Mouse (Mus musculus): ENCODE results near the gene Nr1h3.

The Nr1h3 gene

GRCm38 (mm10) chr2:91186208-91186607 lies 16.4 kb downstream of the Nr1h3 start:
- no peak for DNase-seq (ENCODE audit: low read depth, low spot score)

DNA sequence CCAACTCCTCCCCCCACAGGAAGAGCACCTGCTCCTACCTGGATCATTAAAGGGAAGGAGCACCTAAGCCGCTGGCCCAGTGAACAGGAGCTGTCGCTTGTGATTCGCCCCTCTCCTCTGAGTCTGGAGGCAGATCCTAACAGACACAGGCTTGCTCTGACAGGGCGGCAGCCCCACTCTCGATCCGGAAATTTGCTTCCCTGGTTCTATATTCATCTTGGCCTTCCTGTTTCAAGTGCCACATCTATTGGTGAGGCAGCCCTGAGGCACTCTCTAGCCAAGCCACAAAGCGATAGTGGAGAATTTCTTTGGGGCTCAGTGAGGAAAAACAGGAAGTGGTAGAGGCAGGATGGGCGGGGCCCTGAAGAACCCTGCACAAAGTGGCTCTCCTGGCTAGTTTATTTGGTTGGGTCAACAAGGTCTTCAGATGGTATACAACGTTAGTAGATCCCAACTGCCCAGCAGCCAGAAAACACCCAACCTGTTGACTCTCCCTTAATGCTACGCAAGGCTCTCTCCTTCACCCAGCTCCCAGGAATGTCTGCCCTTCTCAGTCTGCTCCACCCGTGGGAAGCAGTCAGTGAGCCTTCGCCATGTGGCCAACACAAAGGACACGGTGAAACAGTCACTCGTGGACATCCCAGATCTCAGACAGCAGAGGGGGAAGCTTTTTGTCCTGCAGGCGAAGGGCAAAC lies 18.8 kb downstream of the Nr1h3 start, which contains the start of gene Madd:
TSS of gene Madd (minus strand) at position 127 of the 695 bp plus-strand sequence.
- DNase-seq (ENCODE audit: low read depth, low spot score): peak; percentile 44

- peak; percentile 100 for DNase-seq (ENCODE audit: low read depth, low spot score)
Observed at GRCm38 (mm10) chr2:91183148-91183513, 19.5 kb downstream of the Nr1h3 start.

DNA sequence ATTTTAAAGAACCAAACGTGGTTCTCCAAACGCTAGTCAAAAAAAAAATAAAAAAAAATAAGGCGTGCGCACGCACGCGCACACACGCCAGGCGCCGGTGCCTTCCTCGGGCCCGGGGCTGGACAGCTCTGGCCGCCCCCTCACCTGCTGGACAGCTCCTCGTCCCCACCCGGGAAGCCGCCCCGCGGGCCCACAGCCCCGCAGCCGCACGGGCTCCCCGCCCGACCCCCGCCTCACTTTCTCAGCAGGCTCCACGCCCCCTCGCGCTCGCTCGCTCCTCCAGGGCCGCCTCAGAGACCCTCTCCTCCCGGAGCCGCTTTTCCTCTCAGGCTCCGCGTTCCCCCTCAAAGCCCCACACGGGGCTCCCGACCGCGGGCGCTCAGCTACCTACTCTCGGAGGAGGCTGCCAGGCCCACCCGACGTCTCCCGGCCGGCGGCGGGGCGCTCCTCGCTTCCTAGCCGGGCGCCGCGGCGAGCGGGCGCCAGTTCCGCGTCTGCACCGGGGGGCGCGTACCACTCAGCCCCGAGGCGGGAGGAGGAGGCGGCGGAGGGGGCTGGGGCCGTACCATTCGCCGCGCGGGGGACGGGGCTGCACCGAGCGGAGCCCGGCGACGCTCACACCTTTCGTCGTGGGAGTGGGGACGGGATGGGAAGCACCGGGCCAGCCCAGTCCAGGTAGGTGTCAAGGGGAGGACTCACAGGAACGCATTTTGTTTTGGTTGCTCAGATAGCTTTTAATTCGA lies 20.1 kb downstream of the Nr1h3 start:
- DNase-seq (ENCODE audit: low read depth, low spot score): peak; percentile 97

DNA sequence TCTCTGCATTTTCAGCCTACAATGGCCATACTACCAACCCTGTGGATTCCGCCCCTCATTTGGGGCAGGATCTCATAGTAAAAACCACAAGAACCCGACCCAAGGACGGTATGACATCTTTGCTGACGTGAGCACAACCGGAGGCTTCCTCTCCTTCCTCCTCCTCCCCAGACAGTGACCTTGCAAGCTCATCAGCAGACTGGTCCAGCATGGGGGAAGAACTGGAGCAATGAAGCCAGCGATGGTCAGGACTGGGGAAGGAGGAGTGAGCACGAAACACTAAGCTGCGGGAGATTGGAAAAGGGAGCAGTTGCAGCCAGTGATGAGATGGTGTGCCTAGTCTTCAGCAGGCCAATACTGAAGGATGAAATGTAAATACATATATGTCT lies 20.6 kb downstream of the Nr1h3 start:
- DNase-seq (ENCODE audit: low read depth, low spot score): peak; percentile 83

DNA sequence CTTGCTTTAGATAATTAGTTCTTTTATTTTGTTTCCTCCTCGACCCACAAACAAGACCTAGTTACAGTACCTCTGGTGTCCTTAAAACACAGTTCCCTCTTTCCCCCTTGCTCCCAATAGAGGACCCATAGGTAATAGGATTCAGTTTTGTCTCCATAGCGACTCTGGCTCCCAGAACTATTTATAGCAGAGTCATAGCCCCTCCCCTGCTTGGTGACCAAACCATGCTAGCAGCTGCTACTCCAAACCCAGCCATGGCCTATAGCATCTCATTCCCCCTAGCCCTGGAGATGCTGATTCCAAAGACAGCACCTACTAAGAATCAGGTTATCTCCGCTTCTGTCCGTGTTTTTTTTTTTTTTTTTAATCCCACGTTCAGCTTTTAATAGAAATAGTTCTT lies 21.9 kb downstream of the Nr1h3 start:
- peak; percentile 73 for DNase-seq (ENCODE audit: low read depth, low spot score)

- no peak for DNase-seq (ENCODE audit: low read depth, low spot score)
Observed at GRCm38 (mm10) chr2:91179825-91180224, 22.8 kb downstream of the Nr1h3 start.

- DNase-seq (ENCODE audit: low read depth, low spot score): no peak
Observed at GRCm38 (mm10) chr2:91176234-91176633, 26.4 kb downstream of the Nr1h3 start.

DNA sequence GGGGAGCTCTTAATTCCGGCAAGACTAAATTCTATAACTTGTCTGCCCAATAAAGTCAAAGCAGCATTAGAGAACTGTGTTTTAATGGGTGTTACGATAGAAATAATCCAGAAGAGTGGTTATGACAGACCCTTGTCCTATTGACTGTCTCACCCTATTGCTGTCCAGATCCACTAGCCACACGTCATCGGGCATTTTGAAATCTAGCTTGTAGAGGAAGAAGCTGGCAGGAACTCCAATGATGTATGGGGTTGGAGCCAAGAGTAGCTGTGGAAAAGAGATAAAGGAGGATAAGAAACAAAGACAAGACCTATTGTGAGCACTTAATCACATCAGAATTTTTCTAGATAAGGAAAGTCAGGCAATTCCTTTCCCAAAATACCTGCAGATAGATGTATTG lies 27.1 kb downstream of the Nr1h3 start:
- DNase-seq (ENCODE audit: low read depth, low spot score): no peak

DNA sequence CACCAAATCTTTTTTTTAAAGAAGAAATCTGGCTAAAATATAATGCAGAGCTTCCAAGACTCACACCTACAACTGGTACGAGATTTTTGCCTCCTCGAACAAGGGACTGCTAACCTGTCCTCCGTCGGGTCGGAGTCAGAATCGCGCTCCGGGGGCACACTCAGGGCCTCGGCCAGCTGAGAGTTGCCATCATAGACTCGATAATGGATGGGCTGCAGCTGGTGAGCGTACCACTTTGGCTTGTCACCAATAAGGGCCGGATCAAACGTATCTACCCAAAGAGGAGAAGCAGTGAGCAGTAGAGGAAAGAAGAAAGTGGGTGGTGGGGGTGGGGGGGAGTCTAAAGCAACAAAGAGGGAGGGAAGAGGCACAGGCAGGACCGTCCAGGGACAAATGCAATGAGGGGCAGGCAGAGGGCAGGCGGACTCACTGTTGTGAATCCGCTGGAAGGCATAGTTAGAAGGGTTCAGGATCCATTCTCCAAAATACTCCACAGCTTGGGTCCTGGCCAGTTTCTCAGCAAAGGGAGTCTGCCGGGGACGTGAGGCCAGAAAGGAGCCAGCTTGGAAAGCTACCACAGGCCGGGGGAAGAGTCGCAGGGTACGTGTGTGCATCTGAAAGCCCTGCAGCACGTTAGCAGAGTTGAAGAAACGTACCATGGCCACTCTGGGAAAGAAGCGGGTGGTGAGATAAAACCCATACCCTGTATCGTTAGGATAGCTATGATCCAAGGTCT lies 32.9 kb downstream of the Nr1h3 start:
- no peak for DNase-seq (ENCODE audit: low read depth, low spot score)

DNA sequence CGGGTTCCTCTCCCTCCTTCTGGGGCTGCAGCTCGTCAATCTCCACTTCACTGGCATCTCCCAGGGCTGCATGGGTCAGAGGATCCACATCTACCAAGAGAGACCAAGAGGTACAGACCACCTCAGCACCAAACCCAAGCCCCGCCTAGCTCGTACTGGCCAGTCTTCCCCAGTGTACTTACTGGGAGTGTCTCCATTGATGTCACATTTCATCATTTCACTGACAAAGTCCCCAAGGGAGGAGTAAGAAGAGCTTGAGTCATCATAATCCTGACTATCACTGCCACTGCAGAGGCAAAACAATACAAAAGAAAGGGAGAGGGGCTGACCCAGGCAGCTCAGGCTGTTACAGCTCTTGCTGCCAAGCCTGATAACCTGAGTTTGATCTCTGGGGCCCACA lies 35.0 kb downstream of the Nr1h3 start:
- no peak for DNase-seq (ENCODE audit: low read depth, low spot score)

DNA sequence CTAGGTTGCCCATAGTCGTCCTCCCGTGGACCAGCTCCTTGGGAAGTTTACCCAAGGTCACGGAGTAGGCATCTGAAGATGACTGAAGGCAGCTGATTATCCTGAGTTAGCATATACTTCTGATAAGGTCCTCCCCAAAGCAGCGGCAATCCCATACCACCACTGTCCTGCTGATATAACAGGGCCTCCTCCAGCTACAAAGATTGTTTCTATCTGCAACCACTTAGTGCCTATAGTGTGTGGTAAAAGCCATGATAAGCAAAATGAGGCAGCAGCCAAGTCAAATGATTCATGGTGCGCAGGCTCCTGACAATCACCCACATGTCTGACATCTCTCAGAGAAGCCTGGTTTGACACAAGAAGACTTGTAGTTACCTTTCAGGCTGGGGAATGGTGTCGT lies 37.6 kb downstream of the Nr1h3 start:
- peak; percentile 52 for DNase-seq (ENCODE audit: low read depth, low spot score)

DNA sequence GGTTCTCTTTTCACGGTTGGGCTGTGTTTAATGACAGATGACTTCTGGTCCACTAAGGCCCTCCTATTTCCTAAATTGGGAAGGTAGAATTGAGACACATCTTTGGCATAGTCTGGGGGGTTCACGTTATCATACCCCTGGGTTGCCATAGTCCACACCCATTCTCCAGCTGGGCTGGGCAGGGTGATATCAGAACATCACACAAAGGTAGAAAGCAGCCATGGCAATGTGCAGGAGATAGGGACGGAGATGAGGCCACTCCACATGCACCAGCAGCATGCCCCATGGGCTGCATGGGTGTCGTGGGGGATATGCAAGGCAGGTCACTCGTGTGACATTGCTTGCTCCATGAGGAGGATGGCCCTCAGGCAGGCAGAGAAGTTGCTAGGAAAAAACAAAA lies 39.1 kb downstream of the Nr1h3 start:
- DNase-seq (ENCODE audit: low read depth, low spot score): no peak

- no peak for DNase-seq (ENCODE audit: low read depth, low spot score)
Observed at GRCm38 (mm10) chr2:91162952-91163351, 39.7 kb downstream of the Nr1h3 start.

- DNase-seq (ENCODE audit: low read depth, low spot score): no peak
Observed at GRCm38 (mm10) chr2:91160591-91160990, 42.0 kb downstream of the Nr1h3 start.

DNA sequence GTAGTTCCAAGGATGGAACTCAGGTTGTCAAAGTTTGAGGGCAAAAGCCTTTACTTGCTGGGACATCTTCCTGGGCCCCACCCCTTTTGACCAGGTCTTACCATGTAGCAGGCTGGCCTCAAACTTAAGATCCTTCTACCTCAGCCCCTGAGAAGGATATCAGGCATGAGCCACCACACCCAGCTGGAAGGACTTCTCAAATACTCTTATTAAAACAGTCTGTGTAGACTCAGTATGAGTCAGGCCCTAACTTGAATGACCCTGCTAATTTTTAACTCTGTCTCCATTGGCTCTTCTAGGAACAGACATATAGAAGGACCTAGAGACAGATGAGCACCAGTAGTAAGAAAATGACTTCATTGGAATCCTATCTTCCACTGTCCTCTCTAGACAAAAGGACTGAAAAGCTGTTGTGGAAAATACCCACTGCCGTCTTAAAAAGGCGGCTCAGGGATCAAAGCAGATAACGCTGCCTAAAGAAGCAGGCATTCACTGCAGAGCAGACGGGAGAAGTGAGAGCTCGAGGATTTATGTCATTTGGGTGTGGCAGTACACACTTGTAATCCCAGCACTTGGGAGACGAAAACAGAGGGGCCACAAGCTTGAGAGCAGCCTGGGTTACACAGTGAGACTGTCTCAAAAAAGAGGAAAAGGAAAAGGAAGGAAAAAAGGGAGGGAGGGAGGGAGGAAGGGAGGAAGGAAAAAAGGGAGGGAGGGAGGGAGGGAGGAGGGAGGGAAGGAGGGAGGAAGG lies 45.5 kb downstream of the Nr1h3 start:
- no peak for DNase-seq (ENCODE audit: low read depth, low spot score)

DNA sequence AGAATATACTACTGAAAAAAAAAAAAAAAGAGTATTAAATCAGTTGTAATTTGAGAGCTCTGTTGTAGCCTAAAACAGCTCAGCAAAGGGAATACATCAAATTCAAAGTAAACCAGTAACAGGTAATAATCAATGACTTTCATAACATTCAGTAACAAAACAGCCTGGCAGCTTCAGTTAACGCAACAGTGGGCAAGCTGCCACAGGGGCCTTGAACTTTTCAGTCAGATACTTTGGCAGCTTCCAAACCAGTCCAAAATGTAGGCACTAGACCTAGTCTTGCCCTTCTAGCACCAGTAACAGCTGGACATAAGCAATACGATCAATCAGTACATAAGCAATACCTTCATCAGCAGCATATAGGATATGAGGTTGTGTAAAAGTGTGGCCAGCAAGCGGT lies 48.5 kb downstream of the Nr1h3 start:
- no peak for DNase-seq (ENCODE audit: low read depth, low spot score)

DNA sequence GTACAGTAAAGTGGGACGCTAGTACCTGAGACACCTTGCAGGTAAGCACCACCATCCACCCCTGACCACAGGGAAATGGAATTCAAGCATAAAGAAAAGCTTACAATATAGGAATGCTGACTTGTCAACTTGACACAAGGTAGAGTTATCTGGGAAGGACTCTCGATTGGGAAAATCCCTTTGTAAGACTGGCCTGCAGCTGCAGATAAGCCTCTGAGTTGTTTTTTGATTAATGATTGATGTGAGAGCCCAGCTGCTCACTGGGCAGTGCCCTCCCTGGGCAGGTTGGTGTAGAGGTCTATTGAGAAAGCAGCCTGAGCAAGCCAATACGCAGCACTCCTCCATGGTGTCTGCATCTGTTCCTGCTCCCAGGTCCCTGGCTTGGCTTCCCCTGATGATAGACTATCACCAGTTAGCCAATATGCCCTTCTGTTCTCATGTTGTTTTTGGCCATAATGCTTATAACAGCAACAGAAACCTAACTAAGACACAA lies 49.7 kb downstream of the Nr1h3 start:
- peak; percentile 31 for DNase-seq (ENCODE audit: low read depth, low spot score)

- no peak for DNase-seq (ENCODE audit: low read depth, low spot score)
Observed at GRCm38 (mm10) chr2:91151331-91151730, 51.3 kb downstream of the Nr1h3 start.

- peak; percentile 35 for DNase-seq (ENCODE audit: low read depth, low spot score)
Observed at GRCm38 (mm10) chr2:91148101-91148500, 54.5 kb downstream of the Nr1h3 start.

DNA sequence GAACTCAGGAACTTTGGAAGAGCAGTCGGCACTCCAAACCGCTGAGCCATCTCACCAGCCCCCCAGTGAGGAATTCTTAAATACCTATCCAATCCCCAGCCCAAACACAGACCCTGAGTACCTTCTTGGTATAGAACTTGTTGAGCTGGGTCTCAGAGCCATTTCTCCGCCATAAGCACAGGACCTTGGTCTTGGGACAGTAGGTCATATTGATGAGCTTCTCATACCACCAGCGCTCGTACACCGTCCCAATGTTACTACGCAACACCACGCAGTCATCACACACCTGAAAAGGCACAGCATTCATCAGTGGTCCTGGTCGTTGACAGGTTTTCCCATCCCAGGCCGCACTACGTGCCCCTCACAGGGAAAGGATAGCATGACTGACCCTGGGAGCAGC lies 59.2 kb downstream of the Nr1h3 start:
- no peak for DNase-seq (ENCODE audit: low read depth, low spot score)

DNA sequence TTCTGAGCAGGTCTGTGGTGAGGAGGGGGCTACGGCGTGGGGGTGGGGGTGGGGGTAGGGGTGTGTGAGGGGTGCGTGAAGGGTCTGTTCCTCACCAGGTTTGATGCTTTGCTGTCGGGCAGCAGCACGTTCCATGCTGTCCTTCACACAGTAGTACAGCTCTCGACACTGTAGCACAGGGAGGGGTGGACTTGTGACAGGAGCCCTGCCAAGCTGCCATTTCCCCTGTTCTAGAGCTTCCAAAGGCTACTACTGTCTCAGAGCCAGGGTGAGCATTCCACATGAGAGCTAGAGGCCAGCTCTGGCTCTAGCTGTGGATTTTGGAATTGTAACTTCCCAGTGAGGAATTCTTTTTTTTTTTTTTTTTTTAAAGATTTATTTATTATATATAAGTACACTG lies 59.7 kb downstream of the Nr1h3 start:
- no peak for DNase-seq (ENCODE audit: low read depth, low spot score)

All from brain, adult 2 months (tissue).